Mouse (Mus musculus) hindbrain, embryonic 11.5 days (tissue): ENCODE measurements at regions not wholly inside any gene's neighbourhood (a gene's known extent, or its start where the extent isn't known, plus 50 kb on each side); places are given as distances from the start of the nearest gene placed in this dataset.

Experiments used
- ATAC-seq: fragments of 200-750 bp; cut with Nextera tagmentation; 2 replicates; pipeline ENCODE4 v1.8.0; 2017; ENCODE audit warnings: mild to moderate bottlenecking, moderate TSS enrichment, moderate library complexity; ENCODE audit not compliant: low FRiP score
- DNase-seq: peaks from one replicate; pipeline ENCODE4 v3.0.0-alpha.2; 2015; ENCODE audit warnings: low spot score
- H3K27ac ChIP-seq: fragments of 300-500 bp; sonication (generic); 2 replicates; pipeline ENCODE4 v1.5.1; 2014; ENCODE audit warnings: mild to moderate bottlenecking, low read depth, low read length
- H3K27me3 ChIP-seq: fragments of 300-500 bp; sonication (generic); 2 replicates; pipeline ENCODE4 v1.6.1; 2014; ENCODE audit warnings: mild to moderate bottlenecking, low read length, moderate library complexity, mixed read lengths; ENCODE audit not compliant: control insufficient read depth, insufficient read depth
- H3K36me3 ChIP-seq: fragments of 300-500 bp; sonication (generic); 2 replicates; pipeline ENCODE4 v1.6.1; 2014; ENCODE audit warnings: mild to moderate bottlenecking, low read length, moderate library complexity, mixed read lengths; ENCODE audit not compliant: control insufficient read depth, insufficient read depth
- H3K4me1 ChIP-seq: fragments of 300-500 bp; sonication (generic); replicated peaks from 2 replicates; pipeline ENCODE4 v1.6.1; 2014; ENCODE audit warnings: low read length, mixed read lengths; ENCODE audit not compliant: control insufficient read depth, insufficient read depth
- H3K4me2 ChIP-seq: fragments of 300-500 bp; sonication (generic); replicated peaks from 2 replicates; pipeline ENCODE4 v1.6.1; 2014; ENCODE audit warnings: mild to moderate bottlenecking, low read depth, low read length
- H3K4me3 ChIP-seq: fragments of 300-500 bp; sonication (generic); 2 replicates; pipeline ENCODE4 v1.5.1; 2014; ENCODE audit warnings: low read depth, low read length
- H3K9ac ChIP-seq: fragments of 300-500 bp; sonication (generic); 2 replicates; pipeline ENCODE4 v1.6.1; 2014; ENCODE audit warnings: low read depth, low read length
- H3K9me3 ChIP-seq: fragments of 300-500 bp; sonication (generic); 2 replicates; pipeline ENCODE4 v1.6.1; 2016; ENCODE audit warnings: low read length; ENCODE audit not compliant: control insufficient read depth
- WGBS: fragments of 180-500 bp; shearing (Covaris S2); extraction: QIAGEN DNeasy Blood & Tissue Kit; methylation state at CpG from one replicate; pipeline ENCODE4 v1.1.7; 2014; 5-methylcytosine and 5-hydroxymethylcytosine counted together

- Histone ChIP-seq H3K36me3 (no peaks in the 10 kb centered on the region), H3K4me1 (no peaks in the 10 kb centered on the region), H3K9me3 (no peaks in the 10 kb centered on the region), H3K27me3 (no peaks in the 10 kb centered on the region), H3K4me2 (no peak overlapping the region), H3K27ac (no peak overlapping the region), H3K4me3 (no peak overlapping the region), H3K9ac (no peak overlapping the region)
- DNase-seq (no peak), ATAC-seq (no peak)
- 52% methylated on average over 4 of the region's 4 CpGs for WGBS
Observed at GRCm38 (mm10) chr4:81986616-81987015, 544.0 kb upstream of the Mpdz start.

DNA sequence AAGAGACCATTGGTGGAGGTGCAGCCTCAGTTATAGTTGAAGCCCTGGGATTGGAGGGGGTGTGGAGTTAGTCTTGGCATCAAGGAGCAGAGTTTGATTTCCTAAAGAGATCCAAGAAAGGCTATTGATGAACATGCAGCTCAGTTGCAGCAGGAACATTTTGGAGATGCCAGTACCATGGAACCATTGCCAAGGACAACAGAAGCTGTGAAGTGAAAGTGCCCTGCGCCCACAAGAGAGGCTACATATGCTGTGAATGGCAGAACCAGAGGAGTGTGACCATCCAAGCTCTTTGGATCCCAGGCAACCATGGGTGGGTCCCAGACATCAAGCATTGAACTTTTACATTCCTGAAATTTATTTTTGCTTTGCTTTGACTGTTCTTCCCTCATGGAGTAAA, 539.2 kb upstream of the Mpdz start:
- ATAC-seq = no peak
- WGBS = 100% methylated on average over 1 of the region's 1 CpGs

GRCm38 (mm10) chr4:81970472-81970871, 527.9 kb upstream of the Mpdz start:
- Histone ChIP-seq H3K27ac (no peak overlapping the region), H3K4me1 (no peaks in the 10 kb centered on the region), H3K4me3 (no peak overlapping the region), H3K9ac (no peak overlapping the region), H3K9me3 (no peaks in the 10 kb centered on the region), H3K36me3 (no peaks in the 10 kb centered on the region), H3K4me2 (no peak overlapping the region), H3K27me3 (no peaks in the 10 kb centered on the region)
- no peak for DNase-seq
- WGBS = 85% methylated on average over 10 of the region's 10 CpGs
- no peak for ATAC-seq

More for the DNA sequence above, 539.2 kb upstream of the Mpdz start:
- H3K27me3 ChIP-seq = no peaks in the 10 kb centered on the region
- no peak overlapping the region for H3K27ac ChIP-seq
- no peak overlapping the region for H3K4me3 ChIP-seq
- no peaks in the 10 kb centered on the region for H3K4me1 ChIP-seq
- H3K4me2 ChIP-seq = no peak overlapping the region
- no peak overlapping the region for H3K9ac ChIP-seq
- H3K36me3 ChIP-seq = no peaks in the 10 kb centered on the region
- H3K9me3 ChIP-seq = no peaks in the 10 kb centered on the region
- DNase-seq = no peak

DNA sequence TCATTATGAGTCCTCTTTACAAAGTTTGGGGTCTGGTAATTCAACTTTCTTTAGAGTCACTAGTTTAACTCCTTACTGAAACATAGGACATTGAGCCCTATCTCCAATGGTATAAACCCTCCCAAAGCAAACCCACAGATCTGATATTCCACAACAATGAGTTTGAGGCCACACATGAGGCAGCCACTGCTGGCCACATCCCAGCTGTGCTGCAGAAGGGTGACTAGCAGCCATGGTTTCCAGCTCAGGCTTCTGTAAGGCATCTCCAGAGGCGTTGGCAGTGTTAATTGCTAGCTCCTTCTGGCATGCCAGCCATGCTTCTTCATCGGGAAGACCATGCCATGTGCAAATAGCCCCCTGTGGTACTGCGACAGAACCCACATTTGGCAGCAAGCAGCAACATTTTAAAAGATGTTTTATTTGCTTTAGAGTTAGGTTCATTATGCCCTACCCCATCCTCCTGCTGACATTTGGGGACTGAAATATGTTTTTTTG, 527.1 kb upstream of the Mpdz start:
- H3K36me3 ChIP-seq = no peaks in the 10 kb centered on the region
- no peak overlapping the region for H3K4me2 ChIP-seq
- H3K9ac ChIP-seq = no peak overlapping the region
- no peaks in the 10 kb centered on the region for H3K9me3 ChIP-seq
- H3K4me3 ChIP-seq = no peak overlapping the region
- no peak overlapping the region for H3K27ac ChIP-seq
- no peaks in the 10 kb centered on the region for H3K27me3 ChIP-seq
- no peaks in the 10 kb centered on the region for H3K4me1 ChIP-seq
- ATAC-seq (no peak), DNase-seq (no peak)
- WGBS = 66% methylated on average over 3 of the region's 3 CpGs

- Histone ChIP-seq H3K27ac (no peak overlapping the region), H3K4me2 (no peak overlapping the region), H3K4me1 (no peaks in the 10 kb centered on the region), H3K36me3 (no peaks in the 10 kb centered on the region), H3K9me3 (no peaks in the 10 kb centered on the region), H3K9ac (no peak overlapping the region), H3K27me3 (no peaks in the 10 kb centered on the region), H3K4me3 (no peak overlapping the region)
- DNase-seq = no peak
- ATAC-seq = no peak
- WGBS = 71% methylated on average over 1 of the region's 1 CpGs
Observed at GRCm38 (mm10) chr4:81966054-81966623, 523.5 kb upstream of the Mpdz start.

DNA sequence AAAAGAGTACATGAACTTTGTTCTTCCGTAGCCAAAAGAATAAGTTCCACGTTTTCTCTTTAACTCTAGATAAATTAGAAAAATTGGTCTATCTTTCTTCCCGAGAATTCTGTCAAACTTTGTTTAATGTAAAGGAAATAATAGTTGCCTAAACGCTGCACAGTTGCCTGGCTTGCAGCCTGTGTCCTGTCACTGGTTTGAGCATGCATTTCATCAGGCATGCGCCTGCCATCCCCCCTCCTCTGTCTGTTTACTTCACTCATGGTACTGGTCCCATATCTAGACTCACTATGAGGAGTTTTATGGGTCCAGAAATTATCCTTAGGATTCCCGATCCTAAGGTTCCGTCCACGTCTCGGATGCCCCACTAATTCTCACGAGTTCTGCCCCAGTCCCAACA, 520.5 kb upstream of the Mpdz start:
- 90% methylated on average over 10 of the region's 10 CpGs for WGBS
- Histone ChIP-seq H3K4me3 (no peak overlapping the region), H3K27me3 (no peaks in the 10 kb centered on the region), H3K36me3 (no peaks in the 10 kb centered on the region), H3K9ac (no peak overlapping the region), H3K9me3 (no peaks in the 10 kb centered on the region), H3K4me2 (no peak overlapping the region), H3K4me1 (no peaks in the 10 kb centered on the region), H3K27ac (no peak overlapping the region)
- ATAC-seq (no peak), DNase-seq (no peak)

- Histone ChIP-seq H3K36me3 (no peaks in the 10 kb centered on the region), H3K4me1 (no peaks in the 10 kb centered on the region), H3K27ac (no peak overlapping the region), H3K27me3 (no peaks in the 10 kb centered on the region), H3K4me2 (no peak overlapping the region), H3K9me3 (no peaks in the 10 kb centered on the region), H3K4me3 (no peak overlapping the region), H3K9ac (no peak overlapping the region)
- 76% methylated on average over 5 of the region's 5 CpGs for WGBS
- no peak for ATAC-seq
- DNase-seq = no peak
Observed at GRCm38 (mm10) chr4:81962586-81962985, 520.0 kb upstream of the Mpdz start.

DNA sequence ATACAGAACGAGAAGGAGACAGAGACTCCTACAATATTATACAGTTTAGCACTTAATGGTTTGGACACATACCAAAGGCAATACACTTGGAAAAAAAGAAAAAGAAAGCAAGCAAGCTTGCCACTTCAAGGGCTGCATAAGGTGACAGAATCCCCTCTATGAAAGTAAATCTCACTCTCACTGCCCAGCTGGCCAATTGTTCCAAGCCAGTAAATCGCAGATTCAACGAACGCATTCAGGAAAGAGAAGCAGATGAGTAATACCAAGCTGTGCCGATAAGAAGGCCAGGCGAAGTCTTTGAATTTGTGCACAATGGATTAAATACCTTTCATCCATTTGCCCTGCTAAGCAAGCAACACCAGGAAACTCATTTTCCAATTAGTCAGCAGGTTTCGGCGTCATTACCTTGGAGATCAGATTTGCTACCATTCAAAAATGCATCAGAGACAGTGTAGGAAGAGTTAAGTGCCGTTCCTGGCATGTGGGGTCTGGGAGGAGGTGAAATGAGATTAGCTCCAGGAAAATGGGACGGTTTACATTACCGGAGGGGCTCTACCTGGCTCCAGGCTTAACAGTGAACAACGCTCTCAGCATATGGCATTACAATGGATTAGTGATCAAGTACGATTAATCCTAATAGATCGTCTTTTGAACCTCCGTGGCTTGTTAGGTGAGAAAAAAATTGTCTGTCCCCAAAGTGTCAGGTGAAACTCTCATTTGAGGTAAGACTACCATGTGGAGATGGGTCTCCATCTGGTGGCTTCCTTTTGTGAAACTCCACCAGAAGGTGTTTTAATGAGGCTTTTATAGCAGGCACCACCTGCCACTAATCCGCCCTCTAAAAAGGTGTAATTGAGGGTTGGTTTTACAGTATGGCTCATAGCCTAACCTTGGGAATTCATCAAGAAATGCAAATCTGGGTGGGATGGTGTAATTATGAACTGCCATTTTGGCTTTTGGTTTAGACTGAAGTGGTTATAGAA, 518.2 kb upstream of the Mpdz start:
- Histone ChIP-seq H3K36me3 (no peaks in the 10 kb centered on the region), H3K4me3 (no peak overlapping the region), H3K4me2 (no peak overlapping the region), H3K4me1 (no peaks in the 10 kb centered on the region), H3K27me3 (no peaks in the 10 kb centered on the region), H3K27ac (no peak overlapping the region), H3K9me3 (no peaks in the 10 kb centered on the region), H3K9ac (no peak overlapping the region)
- no peak for DNase-seq
- ATAC-seq = no peak
- 90% methylated on average over 16 of the region's 16 CpGs for WGBS
